In genomic region chr9:97883336-97883735, GRCm38 (mm10) we compare ENCODE assay signal across 28 mouse cellular contexts.
A peak's percentile ranks its signal among the peaks of the same experiment; 100 is the strongest.
DNase-seq lines count a peak whose midpoint lies in the region; ATAC-seq and TF ChIP-seq lines count a peak whose summit lies in the region.
"Had no signal": no experiment of that assay in that cellular context is flagged by ENCODE, and none has a peak within 500 bp of the region (broad histone marks: within the 10 kb centered on the region; RNA-seq: fewer than 3 reads in every experiment).

No protein-coding gene starts in this region.

- no peak overlapping the region for H3K9ac ChIP-seq in hindbrain, postnatal 0 days (replicated peaks; ENCODE audit: low read length)
- H3K9ac ChIP-seq: forebrain, embryonic 13.5 days; hindbrain, embryonic 12.5 days; limb, embryonic 12.5 days; liver, postnatal 0 days; midbrain, embryonic 15.5 days; neural tube, embryonic 12.5 days had no signal

- no peaks in the 10 kb centered on the region for H3K4me1 ChIP-seq in hindbrain, postnatal 0 days (ENCODE audit: insufficient read depth, low read length)
- H3K4me1 ChIP-seq: forebrain, embryonic 13.5 days; hindbrain, embryonic 12.5 days; limb, embryonic 12.5 days; midbrain, embryonic 15.5 days; neural tube, embryonic 12.5 days had no signal

- WGBS in hindbrain, postnatal 0 days: 96% methylated on average over 3 of the region's 3 CpGs

- H3K36me3 ChIP-seq in hindbrain, postnatal 0 days (ENCODE audit: insufficient read depth, low read length): no peaks in the 10 kb centered on the region
- H3K36me3 ChIP-seq: hindbrain, embryonic 12.5 days; limb, embryonic 12.5 days; midbrain, embryonic 15.5 days; neural tube, embryonic 12.5 days had no signal

- no peaks in the 10 kb centered on the region for H3K27me3 ChIP-seq in hindbrain, postnatal 0 days (ENCODE audit: insufficient read depth, low read length)
- H3K27me3 ChIP-seq: forebrain, embryonic 13.5 days; hindbrain, embryonic 12.5 days; limb, embryonic 12.5 days; midbrain, embryonic 15.5 days; neural tube, embryonic 12.5 days had no signal

- ATAC-seq in frontal cortex, adult (ENCODE audit: low TSS enrichment): peak; percentile 95
- ATAC-seq in hindbrain, postnatal 0 days: no peak
- ATAC-seq: activated CD4-positive, CD25-positive, alpha-beta regulatory T cell, adult 4 months; forebrain, embryonic 13.5 days; liver, postnatal 0 days; lung, postnatal 0 days; midbrain, embryonic 15.5 days had no signal

- intact Hi-C loops in left cerebral cortex, postnatal 10 days (cut with DNase I): no loop called here
- intact Hi-C loops in left cerebral cortex, postnatal 14 days (cut with DNase I): loop anchor here (10.0 kb wide), 1 partner anchor 141 kb away; no protein-coding TSS in a partner anchor

- no peak for DNase-seq in frontal cortex, postnatal 14 days (ENCODE audit: low spot score in 2 of 2)
- peak; percentile 27 to 46 for DNase-seq in left cerebral cortex, adult 18-20 months (ENCODE audit: low spot score in 2 of 2)
- no peak for DNase-seq in left cerebral cortex, postnatal 10 days (ENCODE audit: extremely low spot score in 1 of 2, low spot score in 2 of 2)
- DNase-seq in left cerebral cortex, postnatal 14 days (ENCODE audit: low spot score in 2 of 2): peak; percentile 31 to 87
- no peak for DNase-seq in hindbrain, postnatal 0 days (ENCODE audit: low spot score)
- DNase-seq in gastrocnemius, postnatal 10 days: no peak
- DNase-seq: adrenal gland, postnatal 14 days; cerebellum, adult 8-10 months; cerebellum, postnatal 36 days; gastrocnemius, postnatal 25 days; heart, adult 2 months; kidney, adult 8-10 months; kidney, postnatal 10 days; liver, postnatal 0 days; retina, postnatal 1 day; spleen, adult 18-20 months; thymus, postnatal 25 days had no signal

- H3K4me3 ChIP-seq in hindbrain, postnatal 0 days (ENCODE audit: low read length): no peak overlapping the region
- H3K4me3 ChIP-seq: forebrain, embryonic 13.5 days; heart, adult 2 months; hindbrain, embryonic 12.5 days; layer of hippocampus, adult 2 months; limb, embryonic 12.5 days; midbrain, embryonic 15.5 days; neural tube, embryonic 12.5 days had no signal

- no peak overlapping the region for H3K27ac ChIP-seq in hindbrain, postnatal 0 days
- H3K27ac ChIP-seq: forebrain, embryonic 13.5 days; heart, adult 2 months; hindbrain, embryonic 12.5 days; layer of hippocampus, adult 2 months; limb, embryonic 12.5 days; macrophage; midbrain, embryonic 15.5 days; neural tube, embryonic 12.5 days had no signal

- H3K9me3 ChIP-seq in hindbrain, postnatal 0 days (ENCODE audit: low read length): no peaks in the 10 kb centered on the region
- H3K9me3 ChIP-seq: forebrain, embryonic 13.5 days; hindbrain, embryonic 12.5 days; limb, embryonic 12.5 days; midbrain, embryonic 15.5 days; neural tube, embryonic 12.5 days had no signal

- TF ChIP-seq CTCF in hindbrain, postnatal 0 days (IDR thresholded peaks at IDR 0.05; ENCODE audit: low read depth): no peak

- H3K4me2 ChIP-seq in hindbrain, postnatal 0 days (ENCODE audit: low read depth, low read length): no peak overlapping the region
- H3K4me2 ChIP-seq: forebrain, embryonic 13.5 days; hindbrain, embryonic 12.5 days; limb, embryonic 12.5 days; liver, embryonic 11.5 days; midbrain, embryonic 15.5 days; neural tube, embryonic 12.5 days had no signal

Comparison
In these comparisons a context has a peak if more than half of its experiments do, and no peak if none do; other contexts are left out.
1. DNase-seq: peak in left cerebral cortex, adult 18-20 months (2 of 2) and left cerebral cortex, postnatal 14 days (2 of 2); none in frontal cortex, postnatal 14 days (0 of 2), left cerebral cortex, postnatal 10 days (0 of 2), hindbrain, postnatal 0 days (single experiment) and gastrocnemius, postnatal 10 days (single experiment).